Mouse (Mus musculus): Measurements from ENCODE around the gene Mafg.

Mafg gene

DNA sequence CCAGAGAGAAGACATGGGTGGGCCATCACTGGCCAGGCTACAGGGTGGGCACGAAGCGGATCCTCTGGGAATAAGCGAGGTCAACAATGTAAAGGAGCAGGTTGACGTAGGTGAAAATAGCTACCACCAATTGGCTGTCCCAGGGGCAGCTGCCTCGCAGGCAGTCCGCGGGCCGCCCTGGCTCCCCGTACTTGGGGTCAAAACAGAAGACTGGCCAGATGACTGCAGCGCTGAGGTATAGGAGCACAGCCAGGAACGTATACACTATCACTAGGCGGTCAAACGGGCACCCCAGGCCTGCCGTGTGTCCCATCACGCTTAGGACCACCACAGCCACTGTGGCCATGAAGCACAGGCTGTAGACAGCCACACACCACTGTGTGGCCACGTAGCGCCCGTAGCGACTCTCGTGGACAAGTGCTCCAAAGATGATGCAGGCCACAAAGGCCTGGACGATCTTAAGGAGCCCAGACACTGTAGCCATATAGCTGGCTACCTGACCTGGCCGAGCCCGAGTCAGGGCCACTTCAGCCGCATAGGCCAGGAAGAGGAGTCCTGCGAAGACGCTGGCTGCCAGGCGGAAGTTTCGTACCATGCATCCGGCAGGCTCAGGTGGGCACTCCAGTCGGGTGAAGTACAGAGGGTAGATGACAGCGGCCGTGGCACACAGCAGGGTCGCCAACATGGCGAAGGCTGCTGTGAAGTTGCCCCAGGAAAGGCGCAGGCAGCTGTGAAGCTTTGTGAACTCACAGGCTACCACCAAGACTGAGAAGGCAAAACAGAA lies 13.8 kb upstream of the Mafg start:
- peak in 1 of 2 experiments; percentile 5 for DNase-seq (ENCODE audit: low spot score in 2 of 2)

GRCm38 (mm10) chr11:120643601-120643987 lies 10.2 kb upstream of the Mafg start, which contains the start of gene Pycr1:
TSS of gene Pycr1 (minus strand) at chr11:120643769.
- DNase-seq (ENCODE audit: low spot score in 2 of 2): peak; percentile 89 to 91

DNA sequence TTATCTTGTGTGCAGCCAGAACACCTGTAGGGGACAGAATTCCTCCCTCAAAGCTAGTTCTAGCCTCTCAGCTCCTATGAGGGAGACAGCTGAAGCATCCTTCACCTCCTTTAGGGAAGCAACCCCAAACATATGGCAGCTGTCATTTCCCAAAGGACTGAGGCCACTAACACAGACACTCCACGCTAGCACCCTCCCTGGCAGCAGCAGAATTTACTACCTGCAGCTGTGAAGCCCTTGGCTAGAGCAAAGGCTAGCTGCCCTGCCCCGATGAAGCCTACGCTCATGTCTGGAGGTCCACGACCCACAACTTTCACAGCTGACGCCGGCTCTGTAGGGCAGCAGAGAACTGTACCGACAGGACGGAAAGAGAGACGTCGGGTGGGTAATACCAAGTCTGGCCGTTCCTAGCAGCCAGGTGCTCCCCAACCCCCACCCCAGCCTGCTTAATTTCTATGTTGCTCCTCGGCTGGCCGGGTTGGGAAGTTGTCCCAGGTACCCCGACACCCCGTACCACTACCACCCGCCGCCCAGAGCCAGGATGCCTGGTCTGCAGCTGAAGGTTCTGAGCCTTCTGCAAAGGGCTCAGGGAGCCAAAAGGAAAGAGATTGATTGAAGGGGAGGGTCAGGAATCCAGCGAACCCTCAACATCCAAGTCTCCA lies 9.7 kb upstream of the Mafg start:
- DNase-seq (ENCODE audit: low spot score in 2 of 2): no peak

DNA sequence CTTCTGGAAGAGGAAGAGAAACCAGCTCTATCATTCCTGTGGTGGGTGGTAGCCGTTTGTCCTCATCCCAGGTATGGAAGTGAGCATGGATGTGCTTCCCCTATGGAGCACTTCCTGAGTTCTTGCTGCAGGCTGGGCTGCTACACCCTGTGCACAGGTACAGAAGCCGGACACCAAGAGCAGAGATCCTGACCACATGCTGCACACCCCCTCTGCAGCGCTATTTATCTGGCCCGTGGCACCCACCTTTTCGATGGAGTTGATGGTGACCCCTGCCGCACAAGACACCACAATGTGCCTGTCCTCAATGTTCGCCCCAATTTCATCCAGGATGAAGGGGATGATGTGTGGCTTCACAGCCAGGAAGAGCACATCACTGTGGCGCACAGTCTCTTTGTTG lies 8.5 kb upstream of the Mafg start:
- DNase-seq (ENCODE audit: low spot score in 2 of 2): no peak

- DNase-seq (ENCODE audit: low spot score in 2 of 2): no peak
These were observed 7.9 kb upstream of the Mafg start for GRCm38 (mm10) chr11:120641255-120641654.

DNA sequence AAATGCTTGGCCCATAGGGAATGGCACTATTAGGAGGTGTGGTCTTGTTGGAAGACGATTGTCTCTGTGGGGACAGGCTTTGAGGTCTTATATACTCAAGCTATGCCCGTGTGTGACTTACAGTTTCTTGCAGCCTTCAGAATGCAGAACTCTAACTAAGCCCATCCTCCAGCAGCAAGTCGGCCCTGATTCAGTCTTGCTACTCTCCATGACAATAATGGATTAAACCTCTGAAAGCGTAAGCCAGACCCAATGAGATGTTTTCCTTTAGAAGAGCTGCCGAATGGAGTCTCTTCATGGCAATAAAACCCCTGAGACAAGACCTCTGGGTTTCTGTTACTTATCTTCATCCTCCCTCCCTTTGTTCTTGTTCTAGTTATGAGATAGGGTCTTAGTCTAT lies 1.4 kb upstream of the Mafg start:
- DNase-seq (ENCODE audit: low spot score in 2 of 2): no peak

GRCm38 (mm10) chr11:120632559-120633519 lies 561 bp downstream of the Mafg start:
- DNase-seq (ENCODE audit: low spot score in 2 of 2): peak in 1 of 2 experiments; percentile 71

- no peak for DNase-seq (ENCODE audit: low spot score in 2 of 2)
These were observed 1.5 kb downstream of the Mafg start for GRCm38 (mm10) chr11:120631726-120632448.

GRCm38 (mm10) chr11:120630881-120631725 lies 2.3 kb downstream of the Mafg start:
- no peak for DNase-seq (ENCODE audit: low spot score in 2 of 2)

- DNase-seq (ENCODE audit: low spot score in 2 of 2): peak in 1 of 2 experiments; percentile 29
These were observed 3.0 kb downstream of the Mafg start for GRCm38 (mm10) chr11:120630401-120630871.

GRCm38 (mm10) chr11:120629911-120630310 lies 3.5 kb downstream of the Mafg start:
- peak in 1 of 2 experiments; percentile 11 for DNase-seq (ENCODE audit: low spot score in 2 of 2)

GRCm38 (mm10) chr11:120629341-120629730 lies 4.1 kb downstream of the Mafg start:
- peak in 1 of 2 experiments; percentile 19 for DNase-seq (ENCODE audit: low spot score in 2 of 2)

- DNase-seq (ENCODE audit: low spot score in 2 of 2): no peak
These were observed 4.6 kb downstream of the Mafg start for GRCm38 (mm10) chr11:120628601-120629340.

- no peak for DNase-seq (ENCODE audit: low spot score in 2 of 2)
These were observed 5.7 kb downstream of the Mafg start for GRCm38 (mm10) chr11:120627468-120628300.

DNA sequence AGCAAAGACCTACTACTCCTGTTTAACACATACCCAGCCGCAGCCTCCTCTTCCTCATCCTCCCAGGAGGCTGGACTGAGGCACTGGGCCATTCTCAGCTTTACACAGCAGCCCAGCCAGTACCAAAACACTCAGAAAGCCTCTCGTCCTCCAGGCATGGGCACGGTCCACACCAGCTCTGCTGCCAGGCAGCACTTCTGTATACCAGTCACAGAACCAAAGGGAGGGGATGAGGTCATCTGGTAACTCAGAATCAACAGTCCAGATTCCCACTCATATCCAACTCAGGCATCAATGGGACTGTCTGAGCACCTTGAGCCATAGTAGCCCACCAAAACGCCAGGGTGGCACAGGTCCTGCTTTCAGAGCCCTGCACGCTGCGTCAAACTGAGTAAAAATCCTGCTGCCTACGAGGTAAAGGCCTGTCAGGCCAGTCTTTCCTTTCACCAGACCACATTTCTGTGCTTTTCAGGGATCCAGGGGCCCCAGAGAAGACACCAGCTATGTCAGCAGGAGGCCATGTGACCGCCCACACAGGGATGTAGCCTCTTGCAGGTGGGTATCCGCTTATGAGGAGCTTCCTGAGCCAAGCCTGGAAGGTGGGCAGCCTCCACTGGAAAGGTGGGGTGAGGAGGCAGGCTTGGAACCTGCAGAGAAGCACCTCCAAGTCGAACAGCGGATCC lies 6.5 kb downstream of the Mafg start:
- DNase-seq (ENCODE audit: low spot score in 2 of 2): no peak

DNA sequence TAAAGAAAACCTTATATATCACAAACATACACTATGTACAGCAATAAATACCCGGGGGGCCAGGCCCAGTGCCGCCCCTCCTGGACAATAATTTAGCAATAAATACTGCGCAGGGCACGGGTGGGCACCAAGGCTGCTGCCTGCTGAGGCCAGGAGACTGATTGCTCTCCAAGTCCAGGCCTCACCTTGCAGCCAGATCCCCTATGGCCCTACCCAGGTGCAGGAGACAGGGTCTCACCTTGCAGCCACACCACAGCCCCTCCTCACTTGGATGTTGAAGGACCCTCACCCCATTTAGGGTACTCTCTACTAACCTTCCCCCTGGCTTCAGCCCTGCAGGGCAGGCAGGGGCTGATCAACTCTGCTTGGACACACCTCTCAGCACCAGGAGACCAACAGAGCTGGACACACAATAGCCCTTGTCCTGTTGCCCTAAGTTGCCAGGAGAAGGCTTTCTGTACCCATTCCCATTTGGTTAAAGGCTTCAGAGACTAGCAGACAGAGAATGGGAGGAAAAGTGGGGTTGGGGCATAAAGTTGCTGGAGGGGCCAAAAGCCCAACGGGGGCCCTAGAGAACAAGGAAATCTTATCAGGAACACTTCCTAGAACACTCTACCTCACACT lies 8.1 kb downstream of the Mafg start, which contains the start of gene Sirt7:
Gene Sirt7, minus strand, starts transcription at position 89 of the 624 bp plus-strand sequence.
- no peak for DNase-seq (ENCODE audit: low spot score in 2 of 2)

DNA sequence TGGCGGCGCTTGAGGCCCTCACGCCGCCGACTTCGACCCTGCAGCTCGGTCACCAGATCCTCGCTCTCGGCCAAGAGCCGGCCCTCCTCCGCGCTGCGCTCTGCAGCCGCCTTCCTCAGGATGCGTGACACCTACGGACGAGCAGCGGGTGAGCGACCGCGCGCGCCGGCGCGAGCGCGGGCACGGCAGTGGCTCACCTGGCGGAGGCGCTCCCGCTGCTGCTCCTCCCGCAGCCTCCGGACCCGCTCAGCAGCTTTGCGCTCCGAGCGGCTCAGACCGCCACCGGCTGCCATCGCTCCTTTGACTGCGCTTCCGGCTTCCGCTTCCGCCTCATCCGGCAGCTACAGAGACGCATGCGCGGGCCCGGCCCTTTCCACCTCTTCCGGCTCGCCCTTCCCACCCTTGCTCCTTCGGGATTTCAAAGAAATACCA lies 8.7 kb downstream of the Mafg start:
- DNase-seq (ENCODE audit: low spot score in 2 of 2): peak; percentile 75 to 82

All from frontal cortex, postnatal 10 days (tissue).